Mouse (Mus musculus) forebrain, embryonic 11.5 days (tissue): ENCODE measurements at regions not wholly inside any gene's neighbourhood (a gene's known extent, or its start where the extent isn't known, plus 50 kb on each side); places are given as distances from the start of the nearest gene placed in this dataset.
A peak's percentile ranks its signal among the peaks of the same experiment; 100 is the strongest.

Experiments used
- ATAC-seq: fragments of 200-750 bp; cut with Nextera tagmentation; replicated peaks from 2 replicates; pipeline ENCODE4 v1.8.0; 2017; ENCODE audit warnings: moderate TSS enrichment; ENCODE audit not compliant: low FRiP score
- DNase-seq: peaks from one replicate; pipeline ENCODE4 v3.0.0-alpha.2; 2017; ENCODE audit warnings: low spot score
- H3K27ac ChIP-seq: fragments of 300-500 bp; sonication (generic); 2 replicates; pipeline ENCODE4 v1.5.1; 2014; ENCODE audit warnings: low read depth, low read length
- H3K27me3 ChIP-seq: fragments of 300-500 bp; sonication (generic); 2 replicates; pipeline ENCODE4 v1.6.1; 2014; ENCODE audit warnings: mild to moderate bottlenecking, low read length, mixed read lengths; ENCODE audit not compliant: control insufficient read depth, insufficient read depth
- H3K36me3 ChIP-seq: fragments of 300-500 bp; sonication (generic); 2 replicates; pipeline ENCODE4 v1.6.1; 2014; ENCODE audit warnings: mild to moderate bottlenecking, low read length, moderate library complexity, mixed read lengths; ENCODE audit not compliant: control insufficient read depth, insufficient read depth
- H3K4me1 ChIP-seq: fragments of 300-500 bp; sonication (generic); replicated peaks from 2 replicates; pipeline ENCODE4 v1.6.1; 2014; ENCODE audit warnings: low read length, mixed read lengths; ENCODE audit not compliant: control insufficient read depth, insufficient read depth
- H3K4me2 ChIP-seq: fragments of 300-500 bp; sonication (generic); 2 replicates; pipeline ENCODE4 v1.6.1; 2014; ENCODE audit warnings: low read depth, mild to moderate bottlenecking, low read length, moderate library complexity, mixed read lengths; ENCODE audit not compliant: severe bottlenecking
- H3K4me3 ChIP-seq: fragments of 300-500 bp; sonication (generic); 2 replicates; pipeline ENCODE4 v1.5.1; 2014; ENCODE audit warnings: low read depth, low read length
- H3K9ac ChIP-seq: fragments of 300-500 bp; sonication (generic); 2 replicates; pipeline ENCODE4 v1.6.1; 2014; ENCODE audit warnings: low read length
- H3K9me3 ChIP-seq: fragments of 300-500 bp; sonication (generic); 2 replicates; pipeline ENCODE4 v1.6.1; 2016; ENCODE audit warnings: low read length, mixed read lengths; ENCODE audit not compliant: control insufficient read depth
- WGBS: fragments of 180-500 bp; shearing (Covaris S2); extraction: QIAGEN DNeasy Blood & Tissue Kit; methylation state at CpG from one replicate; pipeline ENCODE4 v1.1.7; 2014; 5-methylcytosine and 5-hydroxymethylcytosine counted together

DNA sequence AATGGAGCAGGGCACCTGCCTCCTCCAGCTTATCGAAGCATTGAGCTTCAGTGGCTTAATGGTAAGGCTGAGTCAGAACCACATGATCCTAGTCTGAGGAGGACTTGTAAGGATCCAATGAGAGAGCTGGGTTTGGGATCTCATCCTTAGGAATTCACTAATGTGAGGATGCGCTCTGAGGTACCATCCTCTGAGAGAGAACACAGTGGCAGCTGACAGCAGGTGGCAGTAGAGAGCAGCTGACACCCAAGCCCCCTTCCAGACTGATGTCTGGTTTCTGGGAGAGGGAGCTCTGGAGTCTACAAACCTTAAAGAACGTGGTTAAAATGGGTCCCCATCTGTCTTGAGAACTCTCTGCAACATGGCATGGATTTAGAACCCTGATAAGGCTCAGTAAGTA lies 137.8 kb downstream of the B3glct start:
- Histone ChIP-seq H3K4me2 (no peak overlapping the region), H3K27ac (no peak overlapping the region), H3K27me3 (no peaks in the 10 kb centered on the region), H3K9ac (no peak overlapping the region), H3K36me3 (no peaks in the 10 kb centered on the region), H3K4me1 (no peaks in the 10 kb centered on the region), H3K9me3 (no peaks in the 10 kb centered on the region), H3K4me3 (no peak overlapping the region)
- WGBS: 42% methylated on average over 3 of the region's 3 CpGs
- DNase-seq: peak; percentile 78
- ATAC-seq: 0 out of 2 replicates have a peak, but pooled peaks have one; percentile 7

DNA sequence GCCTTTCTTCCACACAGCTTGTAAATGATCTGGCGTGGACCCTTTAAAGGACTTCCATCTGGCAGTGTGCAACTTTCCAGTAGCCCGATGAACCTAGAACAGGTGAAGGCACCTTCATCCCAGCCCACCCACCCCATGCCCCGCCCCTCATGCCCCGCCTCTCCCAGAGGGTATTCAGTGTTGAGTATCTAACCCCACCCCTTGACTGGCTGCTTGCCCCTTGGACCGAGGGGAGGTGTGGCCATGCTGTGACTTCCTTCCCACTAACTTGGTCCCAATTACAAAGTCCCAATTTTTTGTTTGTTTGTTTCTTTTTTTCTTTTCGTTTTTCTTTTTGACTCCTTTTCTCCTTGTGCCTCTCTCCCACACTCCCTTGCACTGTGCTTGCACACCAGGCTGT lies 140.8 kb downstream of the B3glct start:
- no peak for ATAC-seq
- no peak overlapping the region for H3K9ac ChIP-seq
- 53% methylated on average over 6 of the region's 6 CpGs for WGBS

DNA sequence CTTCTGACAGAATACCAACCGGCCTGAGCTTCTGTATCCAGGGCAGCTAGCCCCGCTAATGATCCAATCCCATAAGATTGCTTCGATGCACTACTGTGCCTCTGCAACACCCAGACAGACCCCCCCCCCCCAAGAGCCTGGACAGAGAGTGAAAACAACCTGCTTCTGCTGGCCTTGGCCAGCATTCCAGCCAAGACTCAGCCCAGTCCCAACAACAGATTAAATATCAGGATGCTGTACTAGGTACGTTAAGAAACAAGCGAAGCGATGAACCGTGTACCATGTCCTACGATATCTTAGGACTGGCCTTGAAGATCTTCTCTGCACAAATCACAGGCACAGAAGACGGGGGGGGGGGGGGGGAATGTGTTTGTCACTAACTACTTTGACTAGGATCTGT lies 145.8 kb downstream of the B3glct start:
- Histone ChIP-seq H3K4me2 (no peak overlapping the region), H3K27me3 (no peaks in the 10 kb centered on the region), H3K4me1 (no peaks in the 10 kb centered on the region), H3K4me3 (no peak overlapping the region), H3K9ac (no peak overlapping the region), H3K27ac (no peak overlapping the region), H3K9me3 (no peaks in the 10 kb centered on the region), H3K36me3 (no peaks in the 10 kb centered on the region)
- ATAC-seq (no peak), DNase-seq (no peak)
- WGBS: 83% methylated on average over 9 of the region's 9 CpGs

More for the DNA sequence above, 140.8 kb downstream of the B3glct start:
- no peak overlapping the region for H3K4me2 ChIP-seq
- no peaks in the 10 kb centered on the region for H3K4me1 ChIP-seq
- H3K27ac ChIP-seq: no peak overlapping the region
- no peaks in the 10 kb centered on the region for H3K36me3 ChIP-seq
- DNase-seq: no peak
- no peaks in the 10 kb centered on the region for H3K9me3 ChIP-seq
- no peaks in the 10 kb centered on the region for H3K27me3 ChIP-seq
- H3K4me3 ChIP-seq: no peak overlapping the region

DNA sequence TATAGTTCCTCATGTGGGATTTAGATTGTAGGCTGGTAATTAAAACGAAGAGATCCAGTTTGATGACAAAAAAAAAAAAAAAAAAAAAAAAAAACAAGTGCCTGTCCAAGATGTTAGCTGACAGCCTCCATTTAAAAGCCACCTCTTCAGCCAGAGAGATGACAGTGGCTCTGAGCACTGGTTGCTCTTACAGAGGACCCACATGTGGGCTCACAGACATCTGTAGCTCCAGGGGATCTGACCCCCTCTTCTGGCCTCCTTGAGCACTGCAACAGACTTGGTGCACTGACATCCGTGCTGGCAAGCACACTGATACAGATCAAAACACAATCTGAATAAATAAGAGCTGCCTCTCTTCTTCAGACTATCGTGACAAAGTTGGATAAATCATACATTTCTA lies 149.6 kb downstream of the B3glct start:
- Histone ChIP-seq H3K4me1 (peaks cover 2% of the 10 kb centered on the region; the same call in 1 of the 2 replicates), H3K4me2 (no peak overlapping the region), H3K9me3 (no peaks in the 10 kb centered on the region), H3K4me3 (no peak overlapping the region), H3K36me3 (no peaks in the 10 kb centered on the region), H3K27ac (no peak overlapping the region), H3K27me3 (no peaks in the 10 kb centered on the region), H3K9ac (no peak overlapping the region)
- no peak for ATAC-seq
- no peak for DNase-seq
- 56% methylated on average over 3 of the region's 3 CpGs for WGBS

DNA sequence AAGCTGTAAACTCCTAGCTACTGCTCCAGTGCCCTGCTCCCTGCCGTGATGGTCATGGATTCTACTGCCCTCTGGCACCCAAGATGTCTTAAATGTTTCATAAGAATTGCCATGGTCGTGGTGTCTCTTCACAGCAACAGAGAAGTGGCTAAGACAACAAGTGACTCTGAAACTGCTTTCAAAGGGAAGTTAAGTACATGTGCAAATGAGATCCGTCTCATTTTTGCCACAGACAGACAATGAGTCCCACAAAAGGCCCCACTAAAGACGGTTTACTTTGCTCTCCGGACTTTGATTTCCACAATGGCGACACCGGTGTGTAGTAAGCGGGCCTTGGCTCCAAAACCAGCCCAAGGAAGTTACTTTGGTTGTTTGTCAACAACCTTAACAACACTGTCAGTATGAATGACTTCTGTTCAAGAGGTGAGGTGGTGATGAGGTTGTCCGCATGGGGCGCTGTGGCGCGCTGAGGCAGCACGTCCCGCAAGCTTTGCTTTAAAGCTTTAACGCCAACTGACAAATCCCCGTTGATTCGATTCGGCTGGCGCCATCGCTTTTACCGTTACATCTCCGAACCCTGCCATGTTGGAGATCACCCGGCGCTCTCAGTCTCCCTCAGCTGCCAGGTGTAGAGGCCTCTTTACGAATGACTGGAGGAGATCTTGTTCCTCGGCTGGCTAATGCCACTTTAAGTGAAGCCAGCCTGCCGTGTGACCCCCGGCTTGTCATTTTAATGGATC lies 153.3 kb downstream of the B3glct start:
- peak; percentile 91 for DNase-seq
- Histone ChIP-seq H3K4me1 (peaks cover 2% of the 10 kb centered on the region; the same call in 1 of the 2 replicates), H3K36me3 (no peaks in the 10 kb centered on the region), H3K4me3 (peak overlapping the region; percentile 38), H3K27ac (no peak overlapping the region), H3K9me3 (no peaks in the 10 kb centered on the region), H3K4me2 (peak overlapping the region; percentile 75), H3K27me3 (no peaks in the 10 kb centered on the region), H3K9ac (peak overlapping the region; percentile 69)
- peak; percentile 81 for ATAC-seq
- 5% methylated on average over 28 of the region's 28 CpGs for WGBS

DNA sequence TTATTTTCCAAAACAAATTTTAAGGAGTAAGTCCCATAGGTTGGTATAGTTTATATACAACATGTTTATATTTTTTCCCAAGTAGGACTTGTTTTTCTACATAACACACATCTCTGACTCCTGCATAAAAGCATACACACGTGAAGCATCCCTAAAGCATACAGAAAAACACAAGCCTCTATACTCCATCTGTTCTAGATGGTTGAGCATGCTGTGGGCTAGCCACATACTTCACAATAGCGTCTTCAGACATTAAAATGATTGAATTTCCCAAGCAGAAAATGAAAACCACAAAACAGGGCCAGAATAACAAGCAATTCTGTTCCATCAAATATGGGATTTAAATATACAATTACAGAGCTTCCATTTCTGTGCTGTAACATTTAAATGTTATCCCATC lies 159.3 kb downstream of the B3glct start:
- no peak overlapping the region for H3K4me3 ChIP-seq
- 78% methylated on average over 2 of the region's 2 CpGs for WGBS
- ATAC-seq (no peak), DNase-seq (no peak)
- H3K4me1 ChIP-seq: no peaks in the 10 kb centered on the region
- H3K9ac ChIP-seq: no peak overlapping the region
- H3K4me2 ChIP-seq: no peak overlapping the region
- no peaks in the 10 kb centered on the region for H3K27me3 ChIP-seq
- no peaks in the 10 kb centered on the region for H3K36me3 ChIP-seq
- H3K27ac ChIP-seq: no peak overlapping the region
- no peaks in the 10 kb centered on the region for H3K9me3 ChIP-seq

DNA sequence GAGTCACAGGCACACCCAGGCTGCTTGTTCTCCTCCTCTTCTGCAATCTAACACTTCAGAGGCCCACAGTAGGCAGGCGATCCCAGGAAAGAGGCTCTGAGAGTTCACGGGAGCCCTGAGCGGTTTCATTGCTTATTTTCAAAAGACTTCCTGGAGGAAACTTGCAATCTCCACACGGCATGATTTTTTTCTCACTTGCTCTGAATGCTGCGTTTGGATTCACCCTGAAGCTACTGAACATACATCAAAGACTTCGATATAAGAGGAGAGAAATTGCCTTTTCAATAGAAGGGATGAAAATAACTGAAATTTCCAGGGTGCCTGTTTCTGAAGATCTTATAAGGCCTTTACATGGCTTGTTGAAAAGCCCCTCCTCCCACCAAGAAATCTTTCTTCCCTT lies 164.5 kb downstream of the B3glct start:
- no peak for ATAC-seq
- H3K9me3 ChIP-seq: no peaks in the 10 kb centered on the region
- no peaks in the 10 kb centered on the region for H3K27me3 ChIP-seq
- DNase-seq: no peak
- H3K9ac ChIP-seq: no peak overlapping the region
- 72% methylated on average over 6 of the region's 6 CpGs for WGBS
- H3K27ac ChIP-seq: no peak overlapping the region
- H3K4me3 ChIP-seq: no peak overlapping the region
- no peak overlapping the region for H3K4me2 ChIP-seq
- no peaks in the 10 kb centered on the region for H3K36me3 ChIP-seq
- no peaks in the 10 kb centered on the region; the same call in 1 of the 2 replicates for H3K4me1 ChIP-seq

DNA sequence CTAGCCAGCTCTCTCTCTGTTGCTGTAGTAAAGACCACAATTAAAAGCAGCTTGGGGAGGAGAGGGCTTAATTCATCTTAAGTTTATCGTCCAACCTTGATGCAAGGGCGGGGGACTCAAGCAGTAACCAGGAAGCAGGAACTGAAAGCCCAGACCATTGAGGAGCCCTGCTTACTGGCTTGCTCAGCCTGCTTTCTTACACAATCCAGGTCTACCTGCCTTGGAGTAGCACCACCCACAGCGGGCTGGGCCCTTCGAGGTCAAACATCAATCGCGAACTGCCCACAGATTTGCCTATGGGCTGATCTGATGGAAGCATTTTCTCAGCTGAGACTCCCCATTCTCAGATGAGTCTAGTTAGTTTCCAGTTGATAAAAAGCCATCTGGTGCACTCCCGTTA lies 165.3 kb downstream of the B3glct start:
- Histone ChIP-seq H3K4me2 (no peak overlapping the region), H3K36me3 (no peaks in the 10 kb centered on the region), H3K9me3 (no peaks in the 10 kb centered on the region), H3K27ac (no peak overlapping the region), H3K4me1 (no peaks in the 10 kb centered on the region; the same call in 1 of the 2 replicates), H3K9ac (no peak overlapping the region), H3K4me3 (no peak overlapping the region), H3K27me3 (no peaks in the 10 kb centered on the region)
- no peak for ATAC-seq
- no peak for DNase-seq
- WGBS: 42% methylated on average over 7 of the region's 7 CpGs

DNA sequence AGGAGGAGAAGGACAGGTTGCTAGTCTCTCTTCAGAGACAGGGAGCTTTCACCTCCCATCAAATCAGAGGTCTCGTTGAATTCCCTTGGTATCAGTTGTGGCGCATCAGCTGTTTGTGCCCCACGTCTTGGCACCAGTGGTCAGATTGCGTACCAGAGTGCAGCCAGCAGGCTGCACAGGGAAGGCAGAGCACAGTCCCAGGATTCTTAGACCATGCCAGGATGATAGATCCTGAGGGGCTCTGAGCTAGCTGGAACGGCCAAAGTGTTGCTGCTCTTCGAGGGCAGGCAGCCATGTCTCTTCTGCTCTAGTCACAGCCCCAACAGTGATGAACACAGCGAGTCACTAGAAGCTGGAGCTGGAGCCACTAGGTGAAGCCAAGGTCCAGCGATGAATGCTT lies 167.2 kb downstream of the B3glct start:
- Histone ChIP-seq H3K27me3 (no peaks in the 10 kb centered on the region), H3K4me1 (no peaks in the 10 kb centered on the region; the same call in 1 of the 2 replicates), H3K36me3 (no peaks in the 10 kb centered on the region), H3K4me3 (no peak overlapping the region), H3K27ac (no peak overlapping the region), H3K9me3 (no peaks in the 10 kb centered on the region), H3K9ac (no peak overlapping the region), H3K4me2 (no peak overlapping the region)
- ATAC-seq: no peak
- WGBS: 80% methylated on average over 8 of the region's 8 CpGs
- no peak for DNase-seq
